Mouse (Mus musculus) granulocyte monocyte progenitor cell, adult 5-6 weeks (primary cell): ENCODE results near the gene Tomm34. TPM values are rescaled to one million over a fixed set of nuclear protein-coding genes. Genes with fewer than 3 reads are reported as not detected.

Source experiments
- ATAC-seq: replicated peaks from 2 replicates; pipeline ENCODE4 v1.8.0; 2016; ENCODE audit warnings: mild to moderate bottlenecking, moderate TSS enrichment, inconsistent platforms; ENCODE audit not compliant: poor library complexity, severe bottlenecking
- total RNA-seq, 2 experiments: library from RNA; stranded (forward) in 1 of 2; stranded (reverse) in 1 of 2; fragments of 200-712, 200-1000 nt in 1 of 2; fragments of >200 nt in 1 of 2; fragmentation: Nextera tagmentation in 1 of 2; gene quantifications; 2 replicates each; pipeline ENCODE4 v1.2.3; 2014 to 2017

The Tomm34 gene
- total RNA-seq (2014; fragmentation: Nextera tagmentation) (58.6 and 64.2 TPM in 2 replicates), total RNA-seq (2017) (41.7 and 51.4 TPM in 2 replicates)

DNA sequence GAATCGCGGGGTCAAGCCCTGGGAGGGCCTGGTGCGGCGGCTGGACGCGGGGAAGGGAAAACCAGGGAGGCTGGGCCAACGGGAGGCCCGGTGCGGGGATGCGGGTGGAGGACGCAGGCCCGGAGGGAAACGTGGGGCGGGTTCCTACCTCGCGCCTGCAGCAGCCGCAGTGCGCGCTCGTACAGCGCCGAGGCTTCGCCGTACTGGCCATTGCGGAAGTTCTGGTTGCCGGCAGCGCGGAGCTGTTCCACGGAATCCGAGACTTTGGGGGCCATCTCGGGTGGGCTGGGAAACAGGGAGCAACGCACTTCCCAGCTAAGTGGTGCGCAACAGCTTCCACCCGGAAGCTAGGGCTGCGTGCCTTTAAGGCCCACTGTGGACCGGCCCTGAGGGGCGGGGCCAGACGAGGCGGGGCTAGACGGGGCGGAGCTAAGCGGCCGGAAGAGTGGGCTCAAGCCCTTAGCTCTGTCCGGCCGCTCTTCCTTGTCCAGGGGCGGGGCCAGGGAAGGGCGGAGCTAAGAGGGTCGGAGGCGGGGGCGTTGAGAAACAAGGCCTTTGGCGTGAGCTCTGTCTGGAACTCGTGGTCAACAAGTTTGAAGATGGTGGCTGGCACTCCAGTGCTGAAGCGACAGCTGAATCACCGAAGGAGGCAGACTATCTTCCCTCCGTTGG is at the start of gene Tomm34:
Gene Tomm34 (minus strand): TSS at position 405 of the 672 bp plus-strand sequence.
- peak; percentile 76 for ATAC-seq

- no peak for ATAC-seq
Observed at GRCm38 (mm10) chr2:164119503-164119902, 48.5 kb upstream of the Tomm34 start.

DNA sequence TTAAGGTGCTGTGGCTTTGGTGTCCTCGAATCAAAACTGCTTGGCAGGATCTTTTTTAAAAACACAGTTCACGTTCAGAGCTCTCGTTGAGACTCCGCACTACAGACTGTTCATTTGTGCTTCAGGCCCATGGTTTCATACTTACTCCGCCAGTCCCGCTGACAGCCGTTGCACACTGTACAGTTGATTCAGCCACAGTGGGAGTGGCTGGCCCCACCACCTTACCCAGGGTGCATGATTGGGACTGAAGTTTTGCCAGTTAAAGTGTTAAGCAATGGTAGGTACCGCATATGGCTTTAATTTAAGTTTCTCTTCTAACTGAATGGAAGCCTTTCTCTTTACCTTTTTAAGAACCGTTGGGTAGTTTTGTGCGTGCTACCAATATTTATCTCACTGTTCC is 44.6 kb upstream of the Tomm34 start:
- no peak for ATAC-seq

GRCm38 (mm10) chr2:164114051-164114450 is 43.1 kb upstream of the Tomm34 start:
- ATAC-seq = no peak

DNA sequence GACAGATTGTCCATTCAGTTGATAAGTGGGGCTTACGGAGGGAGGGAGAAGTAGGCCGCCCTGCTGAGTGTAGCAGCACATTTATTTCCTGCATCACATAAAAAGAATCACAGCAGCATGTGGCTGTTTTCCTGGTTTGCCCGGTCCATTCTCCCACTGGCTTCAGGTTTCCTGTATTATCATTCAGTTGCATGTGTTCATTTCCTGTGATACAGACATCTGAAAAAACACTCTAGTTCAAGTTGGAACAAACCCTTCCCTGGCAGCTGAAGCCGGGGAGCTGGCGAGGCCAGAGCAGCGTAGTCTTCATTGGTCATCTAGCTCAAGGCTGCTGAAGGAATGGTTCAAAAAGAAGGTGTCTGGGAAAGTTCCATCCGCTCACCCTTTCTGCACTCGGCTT is 40.6 kb upstream of the Tomm34 start:
- ATAC-seq = no peak

- no peak for ATAC-seq
Observed at GRCm38 (mm10) chr2:164108501-164108900, 37.5 kb upstream of the Tomm34 start.

- ATAC-seq = no peak
Observed at GRCm38 (mm10) chr2:164107125-164107874, 36.3 kb upstream of the Tomm34 start.

DNA sequence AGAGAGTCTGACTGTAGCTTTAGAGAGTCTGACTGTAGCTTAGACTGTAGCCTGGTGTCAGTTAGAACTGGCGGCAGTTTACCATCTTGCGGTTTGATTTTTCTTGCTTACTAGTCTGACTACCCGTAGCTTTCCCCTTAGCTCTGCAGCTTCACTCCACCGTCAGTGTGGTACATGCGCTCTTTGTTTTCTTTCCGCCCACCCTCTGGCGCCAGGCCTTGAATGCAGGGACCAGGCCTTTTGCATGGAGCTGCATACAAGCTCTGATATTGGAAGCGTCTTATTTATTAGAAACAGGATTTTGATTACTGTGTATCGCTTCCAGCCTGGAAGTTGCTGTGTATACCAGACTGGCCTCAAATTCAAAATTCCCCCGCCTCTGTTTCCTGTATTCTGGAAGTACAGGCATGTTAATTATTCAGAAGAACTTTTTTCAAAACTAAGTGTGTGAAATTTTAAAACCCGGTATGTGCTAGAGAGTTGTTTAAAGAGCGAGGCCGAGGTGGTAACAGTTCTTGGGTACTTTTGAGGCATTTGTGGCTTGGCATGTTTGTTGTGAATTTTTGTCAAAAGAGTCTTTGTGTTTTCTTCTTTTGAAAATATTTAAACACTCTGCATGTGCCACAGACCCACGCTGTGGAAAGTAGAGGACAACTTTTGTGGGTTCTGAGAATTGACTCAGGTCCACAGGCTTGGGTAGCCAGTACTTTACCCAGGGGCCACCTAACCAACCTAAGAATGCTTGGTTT is 35.5 kb upstream of the Tomm34 start:
- no peak for ATAC-seq

- peak; percentile 75 for ATAC-seq
Observed at GRCm38 (mm10) chr2:164103501-164103900, 32.5 kb upstream of the Tomm34 start.

DNA sequence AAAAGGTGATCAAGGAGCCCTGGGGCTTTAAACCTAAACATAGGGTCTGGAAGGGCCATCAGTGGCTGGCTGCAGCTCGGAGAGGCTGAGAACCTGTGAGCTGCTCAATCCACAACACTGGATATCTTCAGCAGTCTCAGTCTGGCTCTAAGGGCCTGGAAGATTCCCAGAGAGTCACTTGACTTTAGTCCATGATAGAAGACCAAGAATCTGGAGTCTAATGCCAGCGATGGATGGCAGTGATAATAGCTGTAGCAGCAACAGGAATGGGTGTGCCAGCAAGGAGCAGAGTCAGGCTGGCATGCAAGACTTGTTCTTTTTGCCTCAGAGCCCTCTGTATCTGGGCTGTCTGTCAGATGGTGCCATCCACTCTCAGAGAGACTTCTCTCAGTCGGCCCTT is 31.4 kb upstream of the Tomm34 start:
- no peak for ATAC-seq

GRCm38 (mm10) chr2:164101936-164102335 is 31.0 kb upstream of the Tomm34 start:
- ATAC-seq = no peak

GRCm38 (mm10) chr2:164098603-164099250 is 27.8 kb upstream of the Tomm34 start:
- ATAC-seq = no peak

DNA sequence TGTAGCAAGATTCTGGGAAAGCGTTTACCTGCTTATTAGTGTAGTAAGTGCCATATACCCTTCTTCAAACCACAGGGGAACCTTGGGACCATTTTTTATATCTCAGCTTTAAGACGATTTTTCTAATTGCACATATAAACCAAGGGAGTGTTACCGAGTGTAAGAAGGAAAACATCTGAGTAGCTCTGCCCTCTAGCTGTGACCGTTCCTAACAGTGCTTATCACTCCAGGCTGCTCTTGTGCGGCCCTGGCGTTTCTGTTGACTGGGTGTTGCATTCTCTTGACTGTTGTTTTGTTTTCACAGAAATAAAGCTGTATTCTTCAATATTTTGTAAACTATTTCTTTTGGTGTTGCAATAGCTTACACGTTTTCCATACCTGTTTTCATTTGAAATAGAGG is 23.2 kb upstream of the Tomm34 start:
- no peak for ATAC-seq

- ATAC-seq = no peak
Observed at GRCm38 (mm10) chr2:164089508-164089907, 18.5 kb upstream of the Tomm34 start.

DNA sequence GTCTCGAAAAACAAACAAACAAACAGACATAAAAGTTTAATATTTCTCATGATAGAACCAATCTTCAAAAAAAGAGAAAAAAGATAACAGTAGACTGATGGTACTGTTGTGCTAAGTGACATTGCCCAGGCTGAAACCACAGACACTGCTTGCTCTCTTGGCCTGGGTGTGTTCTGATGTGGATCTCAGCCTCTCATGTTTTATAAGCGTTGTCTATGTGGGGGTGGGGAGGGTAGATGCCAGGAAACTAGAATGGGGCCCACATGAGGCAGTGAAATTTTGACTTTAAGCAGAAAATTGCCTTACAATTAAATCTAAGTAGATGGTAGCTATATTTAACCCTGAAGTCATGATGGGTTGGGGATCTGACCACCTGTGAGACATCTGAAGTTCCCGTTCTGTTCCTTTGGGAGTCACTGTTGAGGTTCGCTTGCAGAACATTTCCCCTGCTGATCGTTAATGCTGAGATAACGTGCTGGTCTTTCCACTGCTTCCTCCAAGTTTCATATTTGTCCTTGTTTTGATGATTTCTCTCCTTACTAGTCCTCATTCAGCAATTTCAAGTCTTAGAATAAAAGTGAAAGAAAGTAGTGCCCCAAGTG is 16.5 kb upstream of the Tomm34 start:
- no peak for ATAC-seq

- ATAC-seq = peak; percentile 38
Observed at GRCm38 (mm10) chr2:164084342-164084700, 13.4 kb upstream of the Tomm34 start.

DNA sequence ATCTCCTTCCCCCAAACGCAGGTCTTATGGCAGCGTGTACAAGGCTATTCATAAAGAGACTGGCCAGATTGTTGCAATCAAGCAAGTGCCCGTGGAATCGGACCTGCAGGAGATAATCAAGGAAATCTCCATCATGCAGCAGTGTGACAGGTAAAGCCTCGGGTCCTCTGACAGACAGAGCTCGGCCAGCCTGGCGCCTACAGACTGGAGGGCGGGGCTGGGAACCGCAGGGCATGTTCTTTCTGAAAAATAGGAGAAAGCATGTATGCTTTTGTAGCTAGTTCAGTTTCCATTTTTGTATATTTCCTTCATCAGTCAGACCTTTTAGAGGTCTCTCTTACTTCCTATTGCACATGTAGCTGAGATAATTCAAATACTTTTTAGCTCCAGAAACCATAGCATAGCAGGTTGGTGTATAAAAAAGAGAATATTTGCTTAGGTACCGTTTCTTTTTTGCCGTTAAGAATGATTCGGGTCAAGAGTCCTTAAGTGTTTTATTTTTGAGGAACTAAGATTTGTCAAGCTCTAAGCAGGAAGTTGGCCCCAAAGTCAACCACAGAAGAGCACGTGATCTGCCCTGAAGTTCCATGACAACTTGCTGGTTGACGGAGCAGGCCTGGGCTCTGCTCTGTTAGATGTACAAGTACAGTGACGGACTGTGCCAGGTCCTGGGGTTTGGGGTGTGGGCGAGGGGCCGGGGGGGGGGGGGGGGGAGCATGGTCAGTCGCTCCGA is 12.8 kb upstream of the Tomm34 start:
- peak; percentile 88 for ATAC-seq

- ATAC-seq = no peak
Observed at GRCm38 (mm10) chr2:164082175-164082574, 11.2 kb upstream of the Tomm34 start.

- no peak for ATAC-seq
Observed at GRCm38 (mm10) chr2:164081577-164081976, 10.6 kb upstream of the Tomm34 start.

DNA sequence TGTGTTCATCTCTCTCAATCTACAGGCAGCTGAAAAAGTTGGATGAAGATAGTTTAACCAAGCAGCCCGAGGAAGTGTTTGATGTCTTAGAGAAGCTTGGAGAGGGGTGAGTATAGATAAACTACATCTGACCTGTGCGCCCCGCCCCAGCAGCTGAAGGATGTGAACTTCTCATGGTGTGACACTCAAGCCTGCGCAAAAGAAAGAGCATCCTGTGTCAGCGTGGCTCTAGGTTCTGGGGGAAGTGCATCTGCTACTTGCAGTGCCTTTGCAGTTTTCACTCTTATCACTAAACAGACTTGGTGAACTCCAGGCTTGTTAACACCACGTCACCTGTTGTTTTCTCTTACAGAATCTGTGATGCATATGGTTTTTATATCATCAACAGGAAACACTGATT is 8.5 kb upstream of the Tomm34 start:
- no peak for ATAC-seq
